Mouse (Mus musculus) lung, postnatal 0 days (tissue): Measurements from ENCODE around the gene Traf3.

ENCODE experiments used
- CTCF ChIP-seq: IDR thresholded peaks from 2 replicates; pipeline ENCODE4 v1.5.1; 2016; ENCODE audit warnings: antibody characterized with exemption, mild to moderate bottlenecking
- EP300 ChIP-seq: IDR thresholded peaks from 2 replicates; pipeline ENCODE4 v1.6.1; 2016; ENCODE audit warnings: antibody characterized with exemption, mild to moderate bottlenecking, control low read depth

- TF ChIP-seq CTCF (no peak), EP300 (no peak)
Measured at GRCm38 (mm10) chr12:111314273-111314672, 148.1 kb downstream of the Traf3 start.
